Mouse (Mus musculus) heart, postnatal 0 days (tissue): ENCODE measurements at regions not wholly inside any gene's neighbourhood (a gene's known extent, or its start where the extent isn't known, plus 50 kb on each side); places are given as distances from the start of the nearest gene placed in this dataset.

ENCODE experiments used
- CTCF ChIP-seq: IDR thresholded peaks from 2 replicates; pipeline ENCODE4 v1.5.1; 2016; ENCODE audit warnings: antibody characterized with exemption, control low read depth, low read depth
- EP300 ChIP-seq: IDR thresholded peaks from 2 replicates; pipeline ENCODE4 v1.6.1; 2016; ENCODE audit warnings: antibody characterized with exemption, low read depth

GRCm38 (mm10) chr9:41890273-41891141 lies 233.6 kb downstream of the Sorl1 start:
- no peak for TF ChIP-seq EP300
- TF ChIP-seq CTCF: no peak
